Mouse (Mus musculus) heart, embryonic 11.5 days (tissue): ENCODE measurements around the gene Fanca. TPM values are rescaled to one million over a fixed set of nuclear protein-coding genes. Genes with fewer than 3 reads are reported as not detected.
A peak's percentile ranks its signal among the peaks of the same experiment; 100 is the strongest.

Experiments
- ATAC-seq: fragments of 200-750 bp; cut with Nextera tagmentation; replicated peaks from 2 replicates; pipeline ENCODE4 v1.8.0; 2017; ENCODE audit warnings: moderate library complexity; ENCODE audit not compliant: insufficient number of reproducible peaks, low FRiP score, low TSS enrichment
- H3K27ac ChIP-seq: fragments of 300-500 bp; sonication (generic); 2 replicates; pipeline ENCODE4 v1.5.1; 2014; ENCODE audit warnings: mild to moderate bottlenecking, low read depth, low read length
- H3K27me3 ChIP-seq: fragments of 300-500 bp; sonication (generic); 2 replicates; pipeline ENCODE4 v1.6.1; 2014; ENCODE audit warnings: mild to moderate bottlenecking, low read length, mixed read lengths; ENCODE audit not compliant: control insufficient read depth, insufficient read depth
- H3K36me3 ChIP-seq: fragments of 300-500 bp; sonication (generic); 2 replicates; pipeline ENCODE4 v1.6.1; 2014; ENCODE audit warnings: mild to moderate bottlenecking, low read length, moderate library complexity, mixed read lengths; ENCODE audit not compliant: control insufficient read depth, insufficient read depth
- H3K4me1 ChIP-seq: fragments of 300-500 bp; sonication (generic); 2 replicates; pipeline ENCODE4 v1.6.1; 2014; ENCODE audit warnings: low read length; ENCODE audit not compliant: control insufficient read depth, insufficient read depth
- H3K4me2 ChIP-seq: fragments of 300-500 bp; sonication (generic); 2 replicates; pipeline ENCODE4 v1.6.1; 2014; ENCODE audit warnings: mild to moderate bottlenecking, moderate library complexity
- H3K4me3 ChIP-seq: fragments of 300-500 bp; sonication (generic); 2 replicates; pipeline ENCODE4 v1.5.1; 2014; ENCODE audit warnings: low read depth, low read length
- H3K9ac ChIP-seq: fragments of 300-500 bp; sonication (generic); 2 replicates; pipeline ENCODE4 v1.6.1; 2014; ENCODE audit warnings: mild to moderate bottlenecking, low read depth, low read length, moderate library complexity
- H3K9me3 ChIP-seq: fragments of 300-500 bp; sonication (generic); replicated peaks from 2 replicates; pipeline ENCODE4 v1.6.1; 2016; ENCODE audit warnings: low read length; ENCODE audit not compliant: control insufficient read depth
- WGBS: fragments of 180-500 bp; shearing (Covaris S2); extraction: QIAGEN DNeasy Blood & Tissue Kit; methylation state at CpG from one replicate; pipeline ENCODE4 v1.1.7; 2014; ENCODE audit not compliant: insufficient replicate concordance; 5-methylcytosine and 5-hydroxymethylcytosine counted together
- polyA plus RNA-seq: library from polyadenylated mRNA; unstranded; fragments of >200 nt; fragmentation: Nextera tagmentation; extraction: Ambion mirVana; gene quantifications from 2 replicates; pipeline ENCODE4 v1.2.1, GENCODE M21; 2014

Gene Fanca
- polyA plus RNA-seq, 1 experiment from 2014 or later: 27.7 TPM

- no peak overlapping the region for H3K4me3 ChIP-seq
- peaks cover 12% of the 10 kb centered on the region for H3K27me3 ChIP-seq
- no peak overlapping the region for H3K9ac ChIP-seq
- H3K9me3 ChIP-seq: no peaks in the 10 kb centered on the region
- no peak for ATAC-seq
- no peak overlapping the region for H3K27ac ChIP-seq
- H3K36me3 ChIP-seq: no peaks in the 10 kb centered on the region
- WGBS: 40% methylated on average over 4 of the region's 4 CpGs
- peaks cover 19% of the 10 kb centered on the region for H3K4me1 ChIP-seq
- H3K4me2 ChIP-seq: no peak overlapping the region
These were observed 11.0 kb upstream of the Fanca start for GRCm38 (mm10) chr8:123329350-123329749.

- no peak overlapping the region for H3K4me2 ChIP-seq
- no peak overlapping the region for H3K4me3 ChIP-seq
- H3K27me3 ChIP-seq: peaks cover 6% of the 10 kb centered on the region
- H3K36me3 ChIP-seq: no peaks in the 10 kb centered on the region
- no peak overlapping the region for H3K9ac ChIP-seq
- ATAC-seq: no peak
- 86% methylated on average over 2 of the region's 2 CpGs for whole genome bisulfite sequencing
- no peaks in the 10 kb centered on the region for H3K9me3 ChIP-seq
- H3K27ac ChIP-seq: no peak overlapping the region
- peaks cover 11% of the 10 kb centered on the region for H3K4me1 ChIP-seq
These were observed 10.2 kb upstream of the Fanca start for GRCm38 (mm10) chr8:123328552-123328951.

GRCm38 (mm10) chr8:123319522-123320164 is 1.3 kb upstream of the Fanca start:
- no peak overlapping the region for H3K4me3 ChIP-seq
- no peak overlapping the region for H3K27ac ChIP-seq
- no peak for ATAC-seq
- H3K27me3 ChIP-seq: no peaks in the 10 kb centered on the region
- 25% methylated on average over 7 of the region's 7 CpGs for WGBS
- H3K4me1 ChIP-seq: peaks cover 10% of the 10 kb centered on the region
- peak overlapping the region; percentile 84; the same call in 1 of the 2 replicates for H3K4me2 ChIP-seq
- no peaks in the 10 kb centered on the region for H3K9me3 ChIP-seq
- H3K9ac ChIP-seq: no peak overlapping the region
- H3K36me3 ChIP-seq: no peaks in the 10 kb centered on the region

GRCm38 (mm10) chr8:123317781-123318466 is 452 bp downstream of the Fanca start:
- peak; percentile 83 for ATAC-seq
- Histone ChIP-seq H3K4me1 (peaks cover 10% of the 10 kb centered on the region), H3K27me3 (no peaks in the 10 kb centered on the region), H3K4me2 (peak overlapping the region; percentile 84), H3K9ac (peak overlapping the region; percentile 77), H3K27ac (peak overlapping the region; percentile 50; the same call in 1 of the 2 replicates), H3K36me3 (no peaks in the 10 kb centered on the region), H3K4me3 (peak overlapping the region; percentile 68), H3K9me3 (no peaks in the 10 kb centered on the region)
- 6% methylated on average over 21 of the region's 21 CpGs for WGBS

- Histone ChIP-seq H3K9me3 (no peaks in the 10 kb centered on the region), H3K36me3 (peaks cover 11% of the 10 kb centered on the region; the same call in 1 of the 2 replicates), H3K4me1 (no peaks in the 10 kb centered on the region), H3K9ac (no peak overlapping the region), H3K4me2 (no peak overlapping the region), H3K27me3 (no peaks in the 10 kb centered on the region), H3K4me3 (no peak overlapping the region), H3K27ac (no peak overlapping the region)
- WGBS: 61% methylated on average over 4 of the region's 4 CpGs
- no peak for ATAC-seq
These were observed 9.6 kb downstream of the Fanca start for GRCm38 (mm10) chr8:123308738-123309137.

- Histone ChIP-seq H3K27me3 (no peaks in the 10 kb centered on the region), H3K36me3 (peaks cover 5% of the 10 kb centered on the region; the same call in 1 of the 2 replicates), H3K9ac (no peak overlapping the region), H3K4me3 (no peak overlapping the region), H3K4me2 (no peak overlapping the region), H3K27ac (no peak overlapping the region), H3K9me3 (no peaks in the 10 kb centered on the region), H3K4me1 (no peaks in the 10 kb centered on the region)
- WGBS: 90% methylated on average over 11 of the region's 11 CpGs
- ATAC-seq: no peak
These were observed 20.1 kb downstream of the Fanca start for GRCm38 (mm10) chr8:123298301-123298700.

GRCm38 (mm10) chr8:123292785-123293184 is 25.6 kb downstream of the Fanca start:
- H3K9me3 ChIP-seq: no peaks in the 10 kb centered on the region
- H3K36me3 ChIP-seq: peaks cover 19% of the 10 kb centered on the region; the same call in 1 of the 2 replicates
- H3K4me3 ChIP-seq: no peak overlapping the region
- no peak; the same call in 1 of the 2 replicates for ATAC-seq
- no peak overlapping the region for H3K9ac ChIP-seq
- no peak overlapping the region for H3K27ac ChIP-seq
- peaks cover 4% of the 10 kb centered on the region; the same call in 1 of the 2 replicates for H3K4me1 ChIP-seq
- no peak overlapping the region for H3K4me2 ChIP-seq
- no peaks in the 10 kb centered on the region for H3K27me3 ChIP-seq
- 87% methylated on average over 2 of the region's 2 CpGs for WGBS

- no peak overlapping the region for H3K27ac ChIP-seq
- ATAC-seq: no peak
- no peaks in the 10 kb centered on the region for H3K27me3 ChIP-seq
- peaks cover 4% of the 10 kb centered on the region; the same call in 1 of the 2 replicates for H3K4me1 ChIP-seq
- H3K9ac ChIP-seq: no peak overlapping the region
- H3K9me3 ChIP-seq: no peaks in the 10 kb centered on the region
- H3K4me3 ChIP-seq: no peak overlapping the region
- H3K36me3 ChIP-seq: peaks cover 23% of the 10 kb centered on the region; the same call in 1 of the 2 replicates
- WGBS: 84% methylated on average over 3 of the region's 3 CpGs
- H3K4me2 ChIP-seq: no peak overlapping the region
These were observed 26.1 kb downstream of the Fanca start for GRCm38 (mm10) chr8:123292281-123292680.
